Mouse (Mus musculus): Measurements from ENCODE around the gene Ank. TPM values are rescaled to one million over a fixed set of nuclear protein-coding genes. Genes with fewer than 3 reads are reported as not detected.

Ank gene
- polyA plus RNA-seq, 1 experiment from 2014 or later = 18.0 TPM

GRCm38 (mm10) chr15:27564106-27565100 is 97.9 kb downstream of the Ank start:
- Histone ChIP-seq H3K4me3 (ENCODE audit: low read depth, low read length) (no peak overlapping the region), H3K27me3 (replicated peaks; ENCODE audit: control insufficient read depth, insufficient read depth, low read length) (no peaks in the 10 kb centered on the region), H3K4me2 (ENCODE audit: low read depth, low read length) (no peak overlapping the region), H3K9ac (ENCODE audit: low read depth, low read length) (no peak overlapping the region), H3K9me3 (ENCODE audit: control insufficient read depth, low read length) (no peaks in the 10 kb centered on the region), H3K27ac (replicated peaks; ENCODE audit: low read depth, low read length) (no peak overlapping the region), H3K4me1 (ENCODE audit: control insufficient read depth, insufficient read depth, low read length) (peaks cover 2% of the 10 kb centered on the region; the same call in 1 of the 2 replicates), H3K36me3 (ENCODE audit: control insufficient read depth, insufficient read depth, low read length) (0 out of 2 replicates have a peak, but pooled peaks cover 13% of the 10 kb centered on the region)
- DNase-seq (ENCODE audit: low spot score) = no peak
- ATAC-seq (ENCODE audit: low read depth) = no peak; the same call in 1 of the 2 replicates
- WGBS = 86% methylated on average over 14 of the region's 14 CpGs

- Histone ChIP-seq H3K27ac (replicated peaks; ENCODE audit: low read depth, low read length) (no peak overlapping the region), H3K4me3 (ENCODE audit: low read depth, low read length) (no peak overlapping the region), H3K4me1 (ENCODE audit: control insufficient read depth, insufficient read depth, low read length) (peaks cover 6% of the 10 kb centered on the region; the same call in 1 of the 2 replicates), H3K36me3 (ENCODE audit: control insufficient read depth, insufficient read depth, low read length) (0 out of 2 replicates have a peak, but pooled peaks cover 13% of the 10 kb centered on the region), H3K27me3 (replicated peaks; ENCODE audit: control insufficient read depth, insufficient read depth, low read length) (no peaks in the 10 kb centered on the region), H3K4me2 (ENCODE audit: low read depth, low read length) (no peak overlapping the region), H3K9ac (ENCODE audit: low read depth, low read length) (no peak overlapping the region), H3K9me3 (ENCODE audit: control insufficient read depth, low read length) (no peaks in the 10 kb centered on the region)
- DNase-seq (ENCODE audit: low spot score) (no peak), ATAC-seq (ENCODE audit: low read depth) (no peak)
- 87% methylated on average over 10 of the region's 10 CpGs for WGBS
Measured at GRCm38 (mm10) chr15:27565626-27566185, 99.2 kb downstream of the Ank start.

- H3K27ac ChIP-seq (replicated peaks; ENCODE audit: low read depth, low read length) = no peak overlapping the region
- no peaks in the 10 kb centered on the region for H3K27me3 ChIP-seq (replicated peaks; ENCODE audit: control insufficient read depth, insufficient read depth, low read length)
- ATAC-seq (ENCODE audit: low read depth) (no peak), DNase-seq (ENCODE audit: low spot score) (no peak)
- no peak overlapping the region for H3K4me2 ChIP-seq (ENCODE audit: low read depth, low read length)
- H3K9ac ChIP-seq (ENCODE audit: low read depth, low read length) = no peak overlapping the region
- no peaks in the 10 kb centered on the region for H3K9me3 ChIP-seq (ENCODE audit: control insufficient read depth, low read length)
- no peak overlapping the region for H3K4me3 ChIP-seq (ENCODE audit: low read depth, low read length)
- H3K36me3 ChIP-seq (ENCODE audit: control insufficient read depth, insufficient read depth, low read length) = peaks cover 15% of the 10 kb centered on the region; the same call in 1 of the 2 replicates
- 89% methylated on average over 16 of the region's 16 CpGs for whole genome bisulfite sequencing
- peaks cover 6% of the 10 kb centered on the region; the same call in 1 of the 2 replicates for H3K4me1 ChIP-seq (ENCODE audit: control insufficient read depth, insufficient read depth, low read length)
Measured at GRCm38 (mm10) chr15:27567356-27567755, 100.9 kb downstream of the Ank start.

GRCm38 (mm10) chr15:27568371-27568770 is 101.9 kb downstream of the Ank start:
- no peak for ATAC-seq (ENCODE audit: low read depth)
- H3K27me3 ChIP-seq (replicated peaks; ENCODE audit: control insufficient read depth, insufficient read depth, low read length) = no peaks in the 10 kb centered on the region

GRCm38 (mm10) chr15:27569924-27570323 is 103.4 kb downstream of the Ank start:
- Histone ChIP-seq H3K4me1 (ENCODE audit: control insufficient read depth, insufficient read depth, low read length) (peaks cover 6% of the 10 kb centered on the region; the same call in 1 of the 2 replicates), H3K9ac (ENCODE audit: low read depth, low read length) (no peak overlapping the region), H3K27ac (replicated peaks; ENCODE audit: low read depth, low read length) (no peak overlapping the region), H3K4me2 (ENCODE audit: low read depth, low read length) (no peak overlapping the region), H3K4me3 (ENCODE audit: low read depth, low read length) (no peak overlapping the region), H3K27me3 (replicated peaks; ENCODE audit: control insufficient read depth, insufficient read depth, low read length) (no peaks in the 10 kb centered on the region), H3K36me3 (ENCODE audit: control insufficient read depth, insufficient read depth, low read length) (peaks cover 18% of the 10 kb centered on the region; the same call in 1 of the 2 replicates), H3K9me3 (ENCODE audit: control insufficient read depth, low read length) (no peaks in the 10 kb centered on the region)
- WGBS = 30% methylated on average over 2 of the region's 2 CpGs
- ATAC-seq (ENCODE audit: low read depth) (no peak), DNase-seq (ENCODE audit: low spot score) (no peak)

More at GRCm38 (mm10) chr15:27568371-27568770, 101.9 kb downstream of the Ank start:
- H3K4me2 ChIP-seq (ENCODE audit: low read depth, low read length) = no peak overlapping the region
- peaks cover 6% of the 10 kb centered on the region; the same call in 1 of the 2 replicates for H3K4me1 ChIP-seq (ENCODE audit: control insufficient read depth, insufficient read depth, low read length)
- DNase-seq (ENCODE audit: low spot score) = no peak
- H3K9ac ChIP-seq (ENCODE audit: low read depth, low read length) = no peak overlapping the region
- H3K4me3 ChIP-seq (ENCODE audit: low read depth, low read length) = no peak overlapping the region
- no peaks in the 10 kb centered on the region for H3K9me3 ChIP-seq (ENCODE audit: control insufficient read depth, low read length)
- WGBS = 82% methylated on average over 6 of the region's 6 CpGs
- H3K36me3 ChIP-seq (ENCODE audit: control insufficient read depth, insufficient read depth, low read length) = peaks cover 23% of the 10 kb centered on the region; the same call in 1 of the 2 replicates
- no peak overlapping the region for H3K27ac ChIP-seq (replicated peaks; ENCODE audit: low read depth, low read length)

GRCm38 (mm10) chr15:27570385-27570784 is 103.9 kb downstream of the Ank start:
- 76% methylated on average over 4 of the region's 4 CpGs for WGBS
- Histone ChIP-seq H3K4me1 (ENCODE audit: control insufficient read depth, insufficient read depth, low read length) (peaks cover 7% of the 10 kb centered on the region; the same call in 1 of the 2 replicates), H3K27me3 (replicated peaks; ENCODE audit: control insufficient read depth, insufficient read depth, low read length) (no peaks in the 10 kb centered on the region), H3K36me3 (ENCODE audit: control insufficient read depth, insufficient read depth, low read length) (peaks cover 18% of the 10 kb centered on the region; the same call in 1 of the 2 replicates), H3K4me3 (ENCODE audit: low read depth, low read length) (no peak overlapping the region), H3K9me3 (ENCODE audit: control insufficient read depth, low read length) (no peaks in the 10 kb centered on the region), H3K4me2 (ENCODE audit: low read depth, low read length) (no peak overlapping the region), H3K9ac (ENCODE audit: low read depth, low read length) (no peak overlapping the region), H3K27ac (replicated peaks; ENCODE audit: low read depth, low read length) (no peak overlapping the region)
- DNase-seq (ENCODE audit: low spot score) = no peak
- no peak for ATAC-seq (ENCODE audit: low read depth)

- no peaks in the 10 kb centered on the region for H3K27me3 ChIP-seq (replicated peaks; ENCODE audit: control insufficient read depth, insufficient read depth, low read length)
- no peaks in the 10 kb centered on the region for H3K9me3 ChIP-seq (ENCODE audit: control insufficient read depth, low read length)
- H3K27ac ChIP-seq (replicated peaks; ENCODE audit: low read depth, low read length) = no peak overlapping the region
- ATAC-seq (ENCODE audit: low read depth) = no peak
- H3K36me3 ChIP-seq (ENCODE audit: control insufficient read depth, insufficient read depth, low read length) = peaks cover 13% of the 10 kb centered on the region; the same call in 1 of the 2 replicates
- WGBS = 84% methylated on average over 8 of the region's 8 CpGs
- no peak overlapping the region for H3K4me2 ChIP-seq (ENCODE audit: low read depth, low read length)
- no peak for DNase-seq (ENCODE audit: low spot score)
- H3K4me3 ChIP-seq (ENCODE audit: low read depth, low read length) = no peak overlapping the region
- H3K4me1 ChIP-seq (ENCODE audit: control insufficient read depth, insufficient read depth, low read length) = peaks cover 10% of the 10 kb centered on the region; the same call in 1 of the 2 replicates
- H3K9ac ChIP-seq (ENCODE audit: low read depth, low read length) = no peak overlapping the region
Measured at GRCm38 (mm10) chr15:27571179-27571578, 104.7 kb downstream of the Ank start.

GRCm38 (mm10) chr15:27574992-27575781 is 108.7 kb downstream of the Ank start:
- no peak overlapping the region for H3K27ac ChIP-seq (replicated peaks; ENCODE audit: low read depth, low read length)

More at GRCm38 (mm10) chr15:27574992-27575781, 108.7 kb downstream of the Ank start:
- Histone ChIP-seq H3K36me3 (ENCODE audit: control insufficient read depth, insufficient read depth, low read length) (peaks cover 10% of the 10 kb centered on the region; the same call in 1 of the 2 replicates), H3K4me1 (ENCODE audit: control insufficient read depth, insufficient read depth, low read length) (0 out of 2 replicates have a peak, but pooled peaks cover 4% of the 10 kb centered on the region), H3K4me2 (ENCODE audit: low read depth, low read length) (no peak overlapping the region), H3K9ac (ENCODE audit: low read depth, low read length) (no peak overlapping the region), H3K27me3 (replicated peaks; ENCODE audit: control insufficient read depth, insufficient read depth, low read length) (no peaks in the 10 kb centered on the region), H3K4me3 (ENCODE audit: low read depth, low read length) (no peak overlapping the region), H3K9me3 (ENCODE audit: control insufficient read depth, low read length) (no peaks in the 10 kb centered on the region)
- WGBS = 76% methylated on average over 8 of the region's 8 CpGs
- ATAC-seq (ENCODE audit: low read depth) (no peak), DNase-seq (ENCODE audit: low spot score) (no peak)
